Mouse (Mus musculus): ENCODE data around the gene Ccdc40. TPM values are rescaled to one million over a fixed set of nuclear protein-coding genes. Genes with fewer than 3 reads are reported as not detected.
"Not testable (repeated sequence)": the region's sequence is repeated elsewhere in the genome, so short reads cannot be mapped to it uniquely, and the experiment has no call there.

Gene Ccdc40
- polyA plus RNA-seq, 1 experiment from 2014 or later: 11.0 TPM

GRCm38 (mm10) chr11:119237568-119238304, 9.4 kb downstream of the Ccdc40 start:
- Histone ChIP-seq H3K4me1 (ENCODE audit: control insufficient read depth, insufficient read depth, low read length) (no peaks in the 10 kb centered on the region), H3K4me2 (ENCODE audit: low read length) (peak overlapping the region; percentile 45), H3K9ac (ENCODE audit: low read length) (peak overlapping the region; percentile 35), H3K27ac (ENCODE audit: low read depth, low read length) (no peak overlapping the region), H3K27me3 (replicated peaks; ENCODE audit: control insufficient read depth, insufficient read depth, low read length) (no peaks in the 10 kb centered on the region), H3K36me3 (ENCODE audit: control insufficient read depth, insufficient read depth, low read length) (peaks cover 19% of the 10 kb centered on the region), H3K9me3 (replicated peaks; ENCODE audit: control insufficient read depth, low read length) (no peaks in the 10 kb centered on the region; the same call in 1 of the 2 replicates), H3K4me3 (ENCODE audit: low read depth, low read length) (peak overlapping the region; percentile 1; the same call in 1 of the 2 replicates)
- DNase-seq (ENCODE audit: low spot score) (no peak), ATAC-seq (peak; percentile 56)
- 42% methylated on average over 20 of the region's 20 CpGs for WGBS

DNA sequence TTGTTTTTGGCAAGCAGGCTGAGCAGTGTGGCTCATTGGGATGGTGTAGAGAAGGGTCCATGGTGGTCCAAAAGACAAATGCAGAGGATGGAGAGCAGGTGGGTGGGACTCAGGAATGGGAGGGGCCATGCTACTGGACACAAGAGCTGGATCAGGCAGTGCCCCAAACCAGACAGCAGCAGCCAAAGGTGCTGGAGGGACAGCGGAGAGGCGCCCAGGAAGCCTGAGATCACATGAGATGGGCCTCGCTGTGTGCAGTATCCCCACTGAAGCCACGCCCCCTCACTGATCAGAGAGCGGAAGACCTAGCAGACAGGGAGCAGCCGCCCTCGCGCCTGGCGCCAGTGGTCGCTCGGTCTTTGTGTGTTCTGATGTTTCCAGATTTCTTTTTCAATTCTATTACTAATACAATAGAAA, 9.9 kb downstream of the Ccdc40 start:
- peak; percentile 62 for DNase-seq (ENCODE audit: low spot score)
- peaks cover 19% of the 10 kb centered on the region for H3K36me3 ChIP-seq (ENCODE audit: control insufficient read depth, insufficient read depth, low read length)
- no peaks in the 10 kb centered on the region for H3K27me3 ChIP-seq (replicated peaks; ENCODE audit: control insufficient read depth, insufficient read depth, low read length)
- H3K9me3 ChIP-seq (replicated peaks; ENCODE audit: control insufficient read depth, low read length): no peaks in the 10 kb centered on the region; the same call in 1 of the 2 replicates
- WGBS: 33% methylated on average over 11 of the region's 11 CpGs
- no peak overlapping the region for H3K27ac ChIP-seq (ENCODE audit: low read depth, low read length)
- H3K4me3 ChIP-seq (ENCODE audit: low read depth, low read length): peak overlapping the region; percentile 1; the same call in 1 of the 2 replicates
- no peaks in the 10 kb centered on the region for H3K4me1 ChIP-seq (ENCODE audit: control insufficient read depth, insufficient read depth, low read length)
- H3K4me2 ChIP-seq (ENCODE audit: low read length): peak overlapping the region; percentile 45
- peak; percentile 75 for ATAC-seq
- H3K9ac ChIP-seq (ENCODE audit: low read length): no peak overlapping the region

DNA sequence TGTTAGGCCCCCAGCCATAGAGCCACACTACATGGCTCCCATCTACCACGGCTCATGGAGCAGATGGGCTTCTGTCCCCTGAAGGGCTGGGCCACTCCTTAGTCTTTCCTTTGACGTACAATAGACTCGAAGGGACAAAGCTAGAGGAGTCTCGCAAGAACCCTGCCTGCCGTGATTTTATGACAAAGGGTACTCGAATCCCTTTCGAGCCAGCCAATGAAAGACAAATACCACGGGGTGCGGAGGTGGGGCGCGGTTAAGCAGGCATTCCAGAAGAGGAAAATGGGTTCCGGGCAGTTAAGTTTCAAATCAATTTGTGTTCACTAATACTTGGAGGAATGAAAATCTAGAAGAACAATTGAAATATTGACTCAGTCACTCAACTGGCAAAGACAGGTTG, 11.1 kb downstream of the Ccdc40 start:
- no peaks in the 10 kb centered on the region for H3K4me1 ChIP-seq (ENCODE audit: control insufficient read depth, insufficient read depth, low read length)
- WGBS: 93% methylated on average over 12 of the region's 12 CpGs
- peaks cover 19% of the 10 kb centered on the region for H3K36me3 ChIP-seq (ENCODE audit: control insufficient read depth, insufficient read depth, low read length)
- DNase-seq (ENCODE audit: low spot score) (no peak), ATAC-seq (no peak)
- H3K9me3 ChIP-seq (replicated peaks; ENCODE audit: control insufficient read depth, low read length): no peaks in the 10 kb centered on the region; the same call in 1 of the 2 replicates
- no peak overlapping the region for H3K9ac ChIP-seq (ENCODE audit: low read length)
- H3K4me3 ChIP-seq (ENCODE audit: low read depth, low read length): no peak overlapping the region
- no peak overlapping the region for H3K4me2 ChIP-seq (ENCODE audit: low read length)
- no peaks in the 10 kb centered on the region for H3K27me3 ChIP-seq (replicated peaks; ENCODE audit: control insufficient read depth, insufficient read depth, low read length)
- no peak overlapping the region for H3K27ac ChIP-seq (ENCODE audit: low read depth, low read length)

DNA sequence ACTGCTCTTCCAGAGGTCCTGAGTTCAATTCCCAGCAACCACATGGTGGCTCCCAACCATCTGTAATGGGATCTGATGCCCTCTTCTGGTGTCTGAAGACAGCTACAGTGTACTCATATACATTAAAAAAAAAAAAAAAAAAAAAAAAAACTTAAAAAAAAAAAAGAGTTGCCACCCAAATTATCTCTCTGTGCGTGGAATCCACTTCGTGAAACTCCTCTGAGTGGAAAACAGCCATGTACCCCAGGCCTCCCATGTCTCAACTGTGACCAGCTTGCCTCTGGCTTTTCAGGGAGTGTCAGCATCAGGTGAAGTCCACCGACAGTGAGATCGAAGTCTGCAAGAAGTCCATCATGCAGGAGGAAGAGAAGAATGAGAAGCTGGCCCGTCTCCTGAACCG, 17.2 kb downstream of the Ccdc40 start:
- WGBS: 93% methylated on average over 6 of the region's 6 CpGs
- H3K4me3 ChIP-seq (ENCODE audit: low read depth, low read length); H3K9ac ChIP-seq (ENCODE audit: low read length); ATAC-seq; H3K27ac ChIP-seq (ENCODE audit: low read depth, low read length); H3K36me3 ChIP-seq (ENCODE audit: control insufficient read depth, insufficient read depth, low read length); H3K4me1 ChIP-seq (ENCODE audit: control insufficient read depth, insufficient read depth, low read length); H3K9me3 ChIP-seq (replicated peaks; ENCODE audit: control insufficient read depth, low read length); H3K27me3 ChIP-seq (replicated peaks; ENCODE audit: control insufficient read depth, insufficient read depth, low read length); DNase-seq (ENCODE audit: low spot score); H3K4me2 ChIP-seq (ENCODE audit: low read length): not testable (repeated sequence)

DNA sequence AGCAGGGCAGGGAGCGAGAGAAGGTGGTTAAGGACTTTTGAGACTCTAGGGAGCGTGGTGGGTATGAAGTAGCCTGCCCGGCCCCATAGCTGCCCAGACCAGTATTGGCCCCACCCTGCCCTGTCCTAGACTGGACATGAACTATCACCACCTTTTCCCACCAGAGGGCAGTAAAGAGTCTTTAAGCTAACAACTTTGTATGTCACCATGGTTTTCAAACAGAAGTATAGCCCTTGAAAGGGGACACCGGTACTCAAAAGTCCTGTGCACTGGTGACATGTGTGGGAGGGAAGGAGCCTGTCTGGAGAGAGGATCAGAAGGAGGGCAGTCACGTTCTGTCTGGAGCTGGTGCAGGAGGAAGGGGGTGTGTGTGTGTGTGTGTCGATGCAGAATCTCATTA, 20.6 kb downstream of the Ccdc40 start:
- H3K9me3 ChIP-seq (replicated peaks; ENCODE audit: control insufficient read depth, low read length): no peaks in the 10 kb centered on the region
- no peaks in the 10 kb centered on the region for H3K27me3 ChIP-seq (replicated peaks; ENCODE audit: control insufficient read depth, insufficient read depth, low read length)
- 31% methylated on average over 6 of the region's 6 CpGs for WGBS
- H3K9ac ChIP-seq (ENCODE audit: low read length): no peak overlapping the region
- peak; percentile 43; the same call in 1 of the 2 replicates for ATAC-seq
- no peaks in the 10 kb centered on the region for H3K36me3 ChIP-seq (ENCODE audit: control insufficient read depth, insufficient read depth, low read length)
- H3K4me2 ChIP-seq (ENCODE audit: low read length): no peak overlapping the region
- DNase-seq (ENCODE audit: low spot score): peak; percentile 82
- H3K27ac ChIP-seq (ENCODE audit: low read depth, low read length): no peak overlapping the region
- no peaks in the 10 kb centered on the region for H3K4me1 ChIP-seq (ENCODE audit: control insufficient read depth, insufficient read depth, low read length)
- no peak overlapping the region for H3K4me3 ChIP-seq (ENCODE audit: low read depth, low read length)

DNA sequence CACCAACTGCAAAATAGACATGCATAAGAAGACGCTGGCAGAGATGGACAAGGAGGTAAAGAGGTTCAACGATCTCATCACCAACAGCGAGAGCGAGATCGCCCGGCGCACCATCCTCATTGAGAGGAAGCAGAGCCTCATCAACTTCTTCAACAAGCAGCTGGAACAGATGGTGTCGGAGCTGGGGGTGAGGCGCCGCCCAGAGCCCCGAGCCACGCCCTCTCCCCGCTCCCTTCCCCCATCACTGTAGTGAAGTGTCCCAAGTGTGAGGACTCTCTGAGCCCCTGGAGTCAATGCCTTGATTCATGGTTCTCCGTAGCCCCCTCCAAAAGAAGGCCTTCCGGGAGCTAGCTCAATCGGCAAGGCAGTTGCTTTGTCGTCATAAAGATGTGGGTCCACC, 22.6 kb downstream of the Ccdc40 start:
- no peaks in the 10 kb centered on the region for H3K9me3 ChIP-seq (replicated peaks; ENCODE audit: control insufficient read depth, low read length)
- no peaks in the 10 kb centered on the region for H3K4me1 ChIP-seq (ENCODE audit: control insufficient read depth, insufficient read depth, low read length)
- H3K4me3 ChIP-seq (ENCODE audit: low read depth, low read length): no peak overlapping the region
- WGBS: 75% methylated on average over 17 of the region's 17 CpGs
- no peak overlapping the region for H3K9ac ChIP-seq (ENCODE audit: low read length)
- DNase-seq (ENCODE audit: low spot score) (no peak), ATAC-seq (no peak)
- no peak overlapping the region for H3K27ac ChIP-seq (ENCODE audit: low read depth, low read length)
- H3K4me2 ChIP-seq (ENCODE audit: low read length): no peak overlapping the region
- no peaks in the 10 kb centered on the region for H3K36me3 ChIP-seq (ENCODE audit: control insufficient read depth, insufficient read depth, low read length)
- H3K27me3 ChIP-seq (replicated peaks; ENCODE audit: control insufficient read depth, insufficient read depth, low read length): no peaks in the 10 kb centered on the region

DNA sequence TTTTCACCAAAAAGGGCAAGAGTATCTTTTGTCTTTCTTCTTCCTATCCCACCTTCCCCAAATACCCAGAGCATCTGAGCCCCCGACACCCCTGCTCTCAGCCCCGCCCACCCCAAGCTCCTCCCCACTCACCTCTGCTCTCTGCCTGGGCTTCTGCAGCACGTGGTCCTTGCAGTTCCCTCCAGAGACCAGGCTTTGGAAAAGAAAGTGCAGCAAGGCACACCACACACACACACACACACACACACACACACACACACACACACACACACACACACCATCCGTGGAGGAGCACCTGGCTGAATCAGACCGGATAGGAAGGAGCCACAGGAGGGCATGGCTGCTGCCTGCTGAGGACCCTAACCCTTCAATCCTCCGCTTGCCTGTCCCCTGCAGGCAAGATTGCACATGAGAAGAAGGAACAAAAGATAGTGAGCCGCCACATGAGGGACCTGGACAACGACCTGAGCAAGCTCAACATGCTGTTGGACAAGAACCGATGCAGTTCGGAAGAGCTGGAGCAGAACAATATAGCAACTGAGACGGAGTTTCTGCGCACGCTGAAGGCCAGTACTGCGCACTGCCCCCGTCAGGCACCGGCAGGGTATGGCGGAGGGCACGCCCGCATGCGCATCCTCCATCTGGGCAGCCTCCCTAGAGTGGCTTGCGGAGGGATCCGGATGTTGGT, 24.6 kb downstream of the Ccdc40 start:
- WGBS: 4% methylated on average over 22 of the region's 22 CpGs
- ATAC-seq: peak; percentile 82
- Histone ChIP-seq H3K9ac (ENCODE audit: low read length) (peak overlapping the region; percentile 13; the same call in 1 of the 2 replicates), H3K27ac (ENCODE audit: low read depth, low read length) (no peak overlapping the region), H3K9me3 (replicated peaks; ENCODE audit: control insufficient read depth, low read length) (no peaks in the 10 kb centered on the region), H3K27me3 (replicated peaks; ENCODE audit: control insufficient read depth, insufficient read depth, low read length) (no peaks in the 10 kb centered on the region), H3K4me3 (ENCODE audit: low read depth, low read length) (no peak overlapping the region), H3K36me3 (ENCODE audit: control insufficient read depth, insufficient read depth, low read length) (no peaks in the 10 kb centered on the region), H3K4me2 (ENCODE audit: low read length) (peak overlapping the region; percentile 36), H3K4me1 (ENCODE audit: control insufficient read depth, insufficient read depth, low read length) (no peaks in the 10 kb centered on the region)
- peak; percentile 64 for DNase-seq (ENCODE audit: low spot score)

DNA sequence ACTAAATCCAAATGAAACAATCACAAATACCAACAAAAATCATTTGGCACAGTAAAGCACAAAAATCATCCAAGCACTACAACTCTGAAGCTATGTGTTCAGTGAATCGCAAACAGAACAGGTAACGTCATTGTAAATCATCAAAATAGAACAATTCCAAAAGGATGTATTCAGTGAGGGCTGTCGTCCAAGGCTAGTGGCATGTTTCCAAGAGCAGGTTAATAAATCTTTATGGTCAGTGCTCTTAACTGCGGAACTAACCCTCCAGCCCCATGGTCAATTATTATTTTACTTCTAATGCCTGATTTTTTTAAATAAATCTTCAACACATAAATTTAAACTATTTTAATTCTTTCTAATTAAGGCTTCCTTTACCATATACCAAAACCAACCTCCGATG, 28.2 kb downstream of the Ccdc40 start:
- not testable (repeated sequence) for H3K27ac ChIP-seq (ENCODE audit: low read depth, low read length); H3K4me1 ChIP-seq (ENCODE audit: control insufficient read depth, insufficient read depth, low read length); ATAC-seq; DNase-seq (ENCODE audit: low spot score); H3K36me3 ChIP-seq (ENCODE audit: control insufficient read depth, insufficient read depth, low read length); H3K27me3 ChIP-seq (replicated peaks; ENCODE audit: control insufficient read depth, insufficient read depth, low read length); H3K4me2 ChIP-seq (ENCODE audit: low read length); H3K9ac ChIP-seq (ENCODE audit: low read length); H3K4me3 ChIP-seq (ENCODE audit: low read depth, low read length); H3K9me3 ChIP-seq (replicated peaks; ENCODE audit: control insufficient read depth, low read length)
- WGBS: 89% methylated on average over 5 of the region's 5 CpGs

DNA sequence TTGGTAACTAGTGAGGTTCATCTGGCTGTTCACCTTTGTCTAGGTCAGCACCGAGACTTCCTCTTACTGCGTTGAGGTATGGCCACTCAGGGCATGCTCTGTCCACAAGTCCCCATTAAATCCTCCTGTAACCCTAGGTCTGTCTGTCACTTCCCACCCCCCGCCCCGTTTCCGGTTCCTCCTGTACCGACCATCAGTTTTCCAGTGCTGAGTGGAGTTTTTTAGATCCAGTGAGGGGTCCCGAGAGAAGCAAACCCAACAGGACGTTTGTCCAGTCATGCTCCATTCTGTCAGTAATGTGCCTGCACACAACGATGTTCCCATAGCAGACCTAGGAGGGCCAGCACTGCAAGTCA, 29.8 kb downstream of the Ccdc40 start:
- WGBS: 74% methylated on average over 9 of the region's 9 CpGs
- Histone ChIP-seq H3K9me3 (replicated peaks; ENCODE audit: control insufficient read depth, low read length) (no peaks in the 10 kb centered on the region), H3K4me2 (ENCODE audit: low read length) (peak overlapping the region; percentile 48), H3K4me1 (ENCODE audit: control insufficient read depth, insufficient read depth, low read length) (no peaks in the 10 kb centered on the region), H3K27ac (ENCODE audit: low read depth, low read length) (0 out of 2 replicates have a peak overlapping the region, but pooled peaks have one; percentile 21), H3K27me3 (replicated peaks; ENCODE audit: control insufficient read depth, insufficient read depth, low read length) (no peaks in the 10 kb centered on the region), H3K9ac (ENCODE audit: low read length) (peak overlapping the region; percentile 2; the same call in 1 of the 2 replicates), H3K36me3 (ENCODE audit: control insufficient read depth, insufficient read depth, low read length) (0 out of 2 replicates have a peak, but pooled peaks cover 3% of the 10 kb centered on the region), H3K4me3 (ENCODE audit: low read depth, low read length) (peak overlapping the region; percentile 17)
- ATAC-seq (no peak), DNase-seq (ENCODE audit: low spot score) (no peak)

Measured in forebrain, embryonic 14.5 days (tissue).